Mouse (Mus musculus) ovary, postnatal 14 days (tissue): ENCODE measurements around the gene Brs3.

ENCODE experiments used
- DNase-seq: peaks from one replicate; pipeline ENCODE4 v3.0.0; 2022; ENCODE audit warnings: low spot score

Gene Brs3

DNA sequence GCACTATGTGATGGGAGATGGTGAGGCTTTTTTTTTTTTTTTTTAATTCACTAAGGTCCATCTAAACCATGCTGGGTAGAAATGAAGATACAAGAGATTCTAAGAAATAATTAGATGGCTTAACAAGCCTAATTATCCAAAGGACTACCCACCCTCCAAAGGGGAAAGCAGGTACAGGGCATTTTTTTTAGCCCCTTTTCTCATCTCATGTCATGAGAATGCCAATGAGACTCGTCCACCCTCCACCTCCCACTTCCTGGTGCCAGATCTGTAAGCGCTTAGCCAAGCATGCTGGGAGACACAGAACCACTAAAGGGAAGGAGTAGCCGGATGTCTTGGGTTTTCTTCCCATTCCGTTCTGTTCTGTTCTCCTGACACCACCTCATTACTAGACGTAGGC lies at the start of gene Brs3:
Brs3 (plus strand) TSS at position 301 of the 400 bp plus-strand sequence.
- no peak for DNase-seq

DNA sequence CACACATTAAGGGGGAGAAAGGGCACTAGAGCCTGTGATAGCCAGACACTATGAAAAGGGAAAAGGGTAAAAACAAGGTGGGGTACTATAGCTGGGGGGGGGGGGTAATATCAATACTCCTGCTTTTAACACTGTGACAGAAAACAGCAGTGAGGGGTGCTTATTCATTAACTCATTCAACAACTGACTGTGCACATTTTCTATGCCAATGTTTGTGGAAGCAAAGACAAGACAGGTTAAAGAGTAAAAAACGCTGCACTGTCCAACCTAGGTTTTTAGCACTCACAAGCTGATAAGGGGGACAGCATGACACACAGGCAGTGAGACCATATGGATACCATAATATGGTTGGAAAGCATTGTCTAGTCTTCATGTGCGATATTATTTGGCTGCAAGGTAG lies 30.0 kb upstream of the Brs3 start:
- DNase-seq = no peak

DNA sequence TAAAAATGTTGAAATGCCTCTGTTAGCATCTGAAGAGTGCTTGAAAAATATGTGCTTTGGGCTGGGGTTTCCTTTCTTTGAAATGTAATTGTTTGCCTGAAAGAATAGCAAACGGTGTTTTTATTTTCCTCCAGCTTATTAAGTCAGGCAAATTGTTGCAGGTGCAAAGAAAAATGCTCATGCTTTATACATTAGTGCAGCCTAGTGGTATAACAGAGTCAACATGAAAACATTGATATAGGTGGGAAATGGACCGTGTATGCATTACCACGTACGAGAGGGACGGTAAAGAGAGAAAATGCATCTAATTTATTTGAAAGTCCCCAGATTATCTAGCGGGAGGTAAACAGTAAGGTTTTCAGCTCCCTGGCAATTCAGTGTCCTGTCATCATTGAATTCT lies 995 bp downstream of the Brs3 start:
- no peak for DNase-seq

DNA sequence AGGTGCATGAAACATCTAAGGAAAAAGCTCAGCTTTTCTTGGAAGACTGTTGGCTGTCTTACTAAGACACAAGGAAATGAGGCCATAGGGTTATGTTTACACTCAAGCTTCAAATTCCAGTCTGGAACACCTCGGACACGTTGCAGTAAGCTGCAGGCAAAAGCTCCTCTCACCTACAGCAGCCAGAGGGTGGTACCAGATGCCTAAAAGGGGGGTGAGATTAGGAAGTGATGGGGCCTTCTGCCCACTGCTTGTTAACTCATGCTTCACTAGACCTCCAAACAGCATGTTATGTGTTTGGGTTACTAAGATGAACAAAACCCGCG lies 9.9 kb downstream of the Brs3 start:
- no peak for DNase-seq

DNA sequence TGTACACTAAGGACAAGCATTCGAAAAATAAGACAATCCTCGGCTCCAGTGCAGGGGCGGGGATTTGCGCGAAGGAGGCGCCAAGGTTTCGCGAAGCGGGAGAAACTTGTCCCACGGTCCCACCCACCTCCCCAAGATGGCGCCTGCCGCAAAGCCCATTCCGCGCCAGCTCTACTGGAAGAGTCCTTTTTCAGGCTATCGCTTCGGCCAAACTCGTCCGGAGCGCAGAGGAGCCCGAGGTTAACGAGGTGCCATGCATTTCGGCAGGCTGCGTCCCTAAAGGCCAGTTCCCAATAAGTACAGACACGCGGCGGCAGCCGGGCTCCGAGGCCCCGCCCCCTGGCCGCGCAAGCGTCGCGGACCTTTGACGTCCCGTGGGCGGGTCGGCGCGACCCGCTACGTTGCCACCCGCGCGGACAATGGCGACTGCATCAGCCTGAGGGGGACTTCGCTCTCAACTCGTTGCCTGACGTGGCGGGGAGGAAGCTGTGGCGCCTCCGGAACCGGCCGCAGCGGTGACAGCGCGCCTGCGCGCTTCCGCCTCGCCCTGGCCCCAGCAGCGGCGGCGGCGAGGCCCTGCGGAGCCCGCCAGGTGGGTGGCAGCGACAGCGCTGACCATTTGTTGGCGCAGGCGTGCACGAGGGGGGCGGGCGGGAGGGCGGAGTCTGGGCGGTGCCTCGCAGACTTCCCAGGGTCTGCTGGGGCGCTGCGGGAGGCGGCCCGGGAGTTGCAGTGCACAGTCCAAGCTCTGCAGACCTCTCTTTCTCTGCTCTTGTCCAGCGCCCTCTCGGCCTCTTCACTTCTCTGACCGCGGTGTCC lies 10.5 kb downstream of the Brs3 start, which contains the start of gene Htatsf1:
Htatsf1 (plus strand) TSS at position 410 of the 819 bp plus-strand sequence.
- DNase-seq = peak; percentile 68

DNA sequence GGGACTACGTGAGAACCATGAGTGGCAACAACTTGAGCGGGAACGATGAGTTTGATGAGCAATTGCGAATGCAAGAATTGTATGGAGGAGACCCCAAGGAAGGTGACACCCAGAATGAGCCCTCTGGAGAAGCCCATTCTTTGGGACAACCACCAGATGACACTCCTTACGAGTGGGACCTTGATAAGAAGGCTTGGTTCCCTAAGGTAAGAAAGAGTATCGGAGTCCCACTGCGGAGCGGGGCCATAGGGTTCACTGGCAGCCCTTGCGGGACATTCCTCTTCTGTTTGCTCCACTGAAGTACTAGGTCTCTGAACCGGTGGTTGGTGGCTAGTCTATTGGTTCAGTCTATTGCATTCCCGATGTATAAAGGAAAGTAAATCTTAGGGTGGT lies 11.1 kb downstream of the Brs3 start:
- no peak for DNase-seq

DNA sequence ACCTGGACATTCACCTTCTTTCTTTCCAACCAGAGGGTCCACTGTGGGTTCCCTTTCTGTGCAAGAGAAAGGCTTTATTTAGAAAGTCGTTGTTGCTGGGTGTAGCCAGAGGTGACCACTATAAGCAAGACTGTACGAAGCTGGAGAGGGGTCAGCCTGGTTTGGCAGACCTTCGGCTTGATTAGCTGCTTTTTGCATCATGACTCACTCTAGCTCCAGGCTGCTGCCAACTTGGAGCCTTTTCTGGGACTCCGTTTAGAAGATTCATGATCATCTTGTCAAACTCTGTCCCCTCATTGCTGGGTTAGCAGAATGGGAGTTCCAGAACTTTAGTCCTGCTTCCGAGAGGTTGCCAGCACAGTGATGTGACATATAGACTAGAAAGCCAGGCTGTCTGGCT lies 38.6 kb downstream of the Brs3 start:
- no peak for DNase-seq

DNA sequence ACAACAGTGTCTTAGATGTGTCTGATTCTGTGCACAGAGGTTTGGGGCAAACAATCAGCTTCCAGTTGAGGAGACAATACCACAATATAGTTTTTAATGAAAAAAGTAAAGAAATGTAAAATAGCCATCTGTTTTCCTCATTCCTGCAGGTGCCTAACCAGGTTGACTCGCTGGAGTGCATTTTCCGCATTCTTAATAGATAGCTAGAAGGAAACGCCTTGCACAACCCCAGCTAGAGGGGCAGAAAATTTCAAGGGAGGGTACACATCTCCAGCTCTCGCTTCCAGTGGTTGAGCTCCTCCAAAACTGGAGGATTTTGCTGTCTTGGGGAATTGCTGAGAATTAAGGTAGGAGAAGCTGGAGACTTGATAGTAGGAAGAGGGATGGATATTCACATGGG lies 44.9 kb downstream of the Brs3 start, which contains the start of gene Vgll1:
Vgll1 (plus strand) TSS at position 301 of the 400 bp plus-strand sequence.
- no peak for DNase-seq
